Mouse (Mus musculus): ENCODE results near the gene Fzr1. TPM values are rescaled to one million over a fixed set of nuclear protein-coding genes. Genes with fewer than 3 reads are reported as not detected.

Fzr1 gene
- total and polyA plus RNA-seq, 3 experiments = 20.7 to 115 TPM; not detected in 1

DNA sequence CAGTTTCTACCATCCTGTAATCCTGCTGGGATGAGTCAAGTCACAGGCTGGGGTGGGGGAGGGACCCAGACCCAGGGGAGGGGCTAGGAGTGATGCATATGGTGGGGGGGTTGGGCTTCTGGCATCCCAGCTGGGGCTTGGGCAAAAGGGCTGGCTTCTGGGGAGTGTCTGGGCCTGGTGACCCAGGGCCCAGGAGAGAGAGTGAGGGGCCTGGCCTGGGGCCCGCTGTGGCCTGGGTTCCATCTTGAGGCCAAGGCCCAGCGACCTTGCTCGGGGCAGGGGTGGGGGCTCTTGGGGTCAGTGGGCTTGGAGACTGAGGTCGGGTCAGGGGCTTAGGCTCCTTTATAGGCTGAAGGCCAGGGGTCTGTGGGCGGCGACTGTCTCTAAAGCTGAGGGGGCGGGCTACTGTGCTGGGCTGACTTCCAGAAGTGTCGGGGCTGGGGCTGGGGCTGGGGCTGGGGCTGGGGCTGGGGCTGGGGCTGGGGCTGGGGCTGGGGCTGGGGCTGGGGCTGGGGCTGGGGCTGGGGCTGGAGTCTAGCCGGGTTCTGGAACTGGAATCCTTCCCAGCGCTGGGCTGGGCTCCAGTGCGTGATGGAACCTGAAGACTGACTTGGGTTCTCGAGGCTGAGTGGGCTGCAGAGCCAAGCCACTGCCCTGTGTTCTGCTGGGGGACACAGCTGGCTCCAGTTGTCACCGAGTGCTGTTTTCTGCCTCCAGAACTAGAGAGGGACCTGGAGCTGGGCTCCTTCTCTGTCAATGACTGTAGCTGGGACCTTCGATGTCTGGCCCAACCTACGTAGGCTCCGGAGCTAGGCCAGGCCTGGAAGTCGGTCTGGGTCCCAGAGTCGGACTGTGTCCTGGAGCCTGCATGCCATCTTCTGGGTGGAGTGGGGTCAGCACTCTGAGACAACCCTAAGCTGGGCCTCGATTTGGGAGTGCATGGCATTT is 42.6 kb downstream of the Fzr1 start:
- H3K79me2 ChIP-seq (ENCODE audit: control insufficient read depth, insufficient read depth, low read length, poor library complexity) = no peaks in the 10 kb centered on the region
- H3K27me3 ChIP-seq (ENCODE audit: control insufficient read depth in 1 of 2, insufficient read depth in 2 of 2, low read length in 2 of 2) = no peaks in the 10 kb centered on the region; a peak in 1 of 4 replicates
- no peak overlapping the region for H3K4me3 ChIP-seq (ENCODE audit: control insufficient read depth in 1 of 2, insufficient read depth in 1 of 2, low read depth in 2 of 2, low read length in 2 of 2)
- DNase-seq (ENCODE audit: low read depth, low spot score) = no peak
- no peak for TF ChIP-seq KAT2A (conservative IDR thresholded peaks at IDR 0.05; ENCODE audit: low read depth, low read length)
- TF ChIP-seq NELFE (IDR thresholded peaks at IDR 0.05; ENCODE audit: low read depth, low read length) = no peak
- no peak for TF ChIP-seq MYB (IDR thresholded peaks at IDR 0.05; ENCODE audit: low read depth, low read length)
- TF ChIP-seq SIN3A (IDR thresholded peaks at IDR 0.05; ENCODE audit: low read length) = no peak
- TF ChIP-seq ZMIZ1 (IDR thresholded peaks at IDR 0.05; ENCODE audit: low read depth, low read length) = no peak
- no peak for TF ChIP-seq UBTF (IDR thresholded peaks at IDR 0.05; ENCODE audit: borderline replicate concordance, insufficient read depth, low read depth, low read length)
- no peak for TF ChIP-seq USF2 (IDR thresholded peaks at IDR 0.05; ENCODE audit: borderline replicate concordance in 1 of 2, insufficient read depth in 1 of 2, low read depth in 1 of 2, low read length in 2 of 2)
- no peak for TF ChIP-seq SMC3 (IDR thresholded peaks at IDR 0.05; ENCODE audit: low read depth, low read length)
- no peak for TF ChIP-seq JUND (IDR thresholded peaks at IDR 0.05; ENCODE audit: low read depth, low read length)
- TF ChIP-seq CTCF (IDR thresholded peaks at IDR 0.05 in 2 of 3, conservative IDR thresholded peaks at IDR 0.05 in 1 of 3; ENCODE audit: control insufficient read depth in 1 of 3, insufficient read depth in 1 of 3, low read depth in 2 of 3, low read length in 3 of 3, poor library complexity in 1 of 3, severe bottlenecking in 1 of 3) = no peak
- TF ChIP-seq NRF1 (IDR thresholded peaks at IDR 0.05; ENCODE audit: insufficient read depth, low read depth, low read length, poor library complexity, severe bottlenecking) = no peak
- TF ChIP-seq RAD21 (IDR thresholded peaks at IDR 0.05; ENCODE audit: low read depth, low read length) = no peak
- no peak for TF ChIP-seq ZC3H11A (IDR thresholded peaks at IDR 0.05; ENCODE audit: low read depth, low read length)
- no peak for TF ChIP-seq TAL1 (IDR thresholded peaks at IDR 0.05; ENCODE audit: low read length)
- TF ChIP-seq ZKSCAN1 (IDR thresholded peaks at IDR 0.05; ENCODE audit: low read depth, low read length) = no peak
- no peak for TF ChIP-seq ZNF384 (IDR thresholded peaks at IDR 0.05; ENCODE audit: low read depth, low read length)
- TF ChIP-seq TCF12 (IDR thresholded peaks at IDR 0.05; ENCODE audit: low read depth, low read length) = no peak
- no peaks in the 10 kb centered on the region for H3K36me3 ChIP-seq (ENCODE audit: control insufficient read depth in 1 of 2, insufficient read depth in 2 of 2, low read length in 2 of 2)
- no peaks in the 10 kb centered on the region for H3K4me1 ChIP-seq (ENCODE audit: control insufficient read depth in 1 of 2, insufficient read depth in 2 of 2, low read length in 2 of 2)
- H3K9ac ChIP-seq (ENCODE audit: control insufficient read depth, low read depth, low read length, poor library complexity, severe bottlenecking) = no peak overlapping the region
- H3K27ac ChIP-seq (ENCODE audit: control insufficient read depth, low read depth, low read length) = no peak overlapping the region
- no peaks in the 10 kb centered on the region for H3K9me3 ChIP-seq (replicated peaks; ENCODE audit: insufficient read depth, low read length)

DNA sequence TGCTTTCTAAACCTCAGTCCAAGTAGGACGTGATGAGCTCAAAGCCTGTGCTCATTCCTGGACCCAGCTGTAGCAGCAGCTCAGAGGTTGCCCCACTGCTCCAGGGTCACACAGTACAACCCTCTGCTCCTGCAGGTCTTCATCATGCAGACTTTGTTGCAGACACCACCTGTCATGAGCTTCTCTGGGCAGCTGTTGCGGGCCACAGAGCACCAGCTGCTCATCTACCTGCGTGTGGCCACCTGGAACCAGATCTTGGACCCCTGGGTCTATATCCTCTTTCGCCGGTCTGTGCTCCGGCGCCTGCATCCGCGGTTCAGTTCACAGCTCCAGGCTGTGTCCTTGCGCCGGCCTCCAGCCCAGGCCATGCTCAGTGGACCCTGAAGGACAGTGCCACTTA is 44.0 kb downstream of the Fzr1 start:
- Histone ChIP-seq H3K27me3 (ENCODE audit: control insufficient read depth in 1 of 2, insufficient read depth in 2 of 2, low read length in 2 of 2) (no peaks in the 10 kb centered on the region; a peak in 1 of 4 replicates), H3K4me1 (ENCODE audit: control insufficient read depth in 1 of 2, insufficient read depth in 2 of 2, low read length in 2 of 2) (no peaks in the 10 kb centered on the region), H3K4me3 (ENCODE audit: control insufficient read depth in 1 of 2, insufficient read depth in 1 of 2, low read depth in 2 of 2, low read length in 2 of 2) (no peak overlapping the region), H3K9me3 (replicated peaks; ENCODE audit: insufficient read depth, low read length) (no peaks in the 10 kb centered on the region), H3K9ac (ENCODE audit: control insufficient read depth, low read depth, low read length, poor library complexity, severe bottlenecking) (no peak overlapping the region), H3K79me2 (ENCODE audit: control insufficient read depth, insufficient read depth, low read length, poor library complexity) (no peaks in the 10 kb centered on the region), H3K27ac (ENCODE audit: control insufficient read depth, low read depth, low read length) (no peak overlapping the region), H3K36me3 (ENCODE audit: control insufficient read depth in 1 of 2, insufficient read depth in 2 of 2, low read length in 2 of 2) (no peaks in the 10 kb centered on the region)
- no peak for DNase-seq (ENCODE audit: low read depth, low spot score)
- TF ChIP-seq SMC3 (IDR thresholded peaks at IDR 0.05; ENCODE audit: low read depth, low read length) (no peak), USF2 (IDR thresholded peaks at IDR 0.05; ENCODE audit: borderline replicate concordance in 1 of 2, insufficient read depth in 1 of 2, low read depth in 1 of 2, low read length in 2 of 2) (no peak), MYC (IDR thresholded peaks at IDR 0.05; ENCODE audit: low read depth, low read length) (no peak), ELF1 (IDR thresholded peaks at IDR 0.05; ENCODE audit: low read depth, low read length) (no peak), TCF12 (IDR thresholded peaks at IDR 0.05; ENCODE audit: low read depth, low read length) (no peak), MYB (IDR thresholded peaks at IDR 0.05; ENCODE audit: low read depth, low read length) (no peak), USF1 (IDR thresholded peaks at IDR 0.05; ENCODE audit: low read depth, low read length) (no peak), ZKSCAN1 (IDR thresholded peaks at IDR 0.05; ENCODE audit: low read depth, low read length) (no peak), RCOR1 (IDR thresholded peaks at IDR 0.05; ENCODE audit: low read depth, low read length) (no peak), POLR2AphosphoS5 (IDR thresholded peaks at IDR 0.05; ENCODE audit: borderline replicate concordance, low read depth, low read length) (no peak), UBTF (IDR thresholded peaks at IDR 0.05; ENCODE audit: borderline replicate concordance, insufficient read depth, low read depth, low read length) (no peak), TBP (IDR thresholded peaks at IDR 0.05; ENCODE audit: low read depth, low read length) (no peak), CHD2 (IDR thresholded peaks at IDR 0.05; ENCODE audit: low read length) (no peak), MEF2A (IDR thresholded peaks at IDR 0.05; ENCODE audit: extremely low read depth, insufficient replicate concordance, low read depth, low read length, poor library complexity, severe bottlenecking) (no peak), HCFC1 (IDR thresholded peaks at IDR 0.05; ENCODE audit: low read depth, low read length) (no peak), CTCF (IDR thresholded peaks at IDR 0.05 in 2 of 3, conservative IDR thresholded peaks at IDR 0.05 in 1 of 3; ENCODE audit: control insufficient read depth in 1 of 3, insufficient read depth in 1 of 3, low read depth in 2 of 3, low read length in 3 of 3, poor library complexity in 1 of 3, severe bottlenecking in 1 of 3) (no peak), GATA1 (IDR thresholded peaks at IDR 0.05; ENCODE audit: low read depth, low read length) (no peak), ZC3H11A (IDR thresholded peaks at IDR 0.05; ENCODE audit: low read depth, low read length) (no peak)

Data from MEL (cell line).